ENCODE assay signal across 9 mouse cellular contexts in genomic region chr5:150051828-150052227, GRCm38 (mm10). TPM values are rescaled to one million over a fixed set of nuclear protein-coding genes. Genes with fewer than 3 reads are reported as not detected.
A peak's percentile ranks its signal among the peaks of the same experiment; 100 is the strongest.
DNase-seq lines count a peak whose midpoint lies in the region; ATAC-seq and TF ChIP-seq lines count a peak whose summit lies in the region.
"Had no signal": no experiment of that assay in that cellular context is flagged by ENCODE, and none has a peak within 500 bp of the region (broad histone marks: within the 10 kb centered on the region; RNA-seq: fewer than 3 reads in every experiment).

No protein-coding gene starts in this region.

- no peak for ATAC-seq in heart, postnatal 0 days (ENCODE audit: insufficient read depth, low read depth)

- H3K4me3 ChIP-seq in heart, postnatal 0 days (ENCODE audit: low read depth, low read length): no peak overlapping the region
- H3K4me3 ChIP-seq: embryonic facial prominence, embryonic 12.5 days had no signal

- H3K4me1 ChIP-seq in heart, postnatal 0 days (ENCODE audit: control insufficient read depth, insufficient read depth): no peaks in the 10 kb centered on the region
- H3K4me1 ChIP-seq: embryonic facial prominence, embryonic 12.5 days had no signal

- peak; percentile 27 for TF ChIP-seq CTCF in heart, postnatal 0 days (IDR thresholded peaks at IDR 0.05; ENCODE audit: low read depth)

- no peak overlapping the region for H3K9ac ChIP-seq in heart, postnatal 0 days (replicated peaks; ENCODE audit: low read depth, low read length)
- H3K9ac ChIP-seq: embryonic facial prominence, embryonic 12.5 days had no signal

- H3K27ac ChIP-seq in heart, postnatal 0 days (ENCODE audit: low read depth): no peak overlapping the region
- H3K27ac ChIP-seq: embryonic facial prominence, embryonic 12.5 days had no signal

- H3K27me3 ChIP-seq in heart, postnatal 0 days (ENCODE audit: control insufficient read depth, insufficient read depth, low read length): no peaks in the 10 kb centered on the region
- no peaks in the 10 kb centered on the region for H3K27me3 ChIP-seq in splenic B cell, adult 2 months (ENCODE audit: control insufficient read depth, insufficient read depth, low read length, poor library complexity, severe bottlenecking)
- H3K27me3 ChIP-seq: embryonic facial prominence, embryonic 12.5 days had no signal

- no peak for DNase-seq in heart, postnatal 0 days (ENCODE audit: low spot score)
- no peak for DNase-seq in heart, adult 8-10 months (ENCODE audit: low spot score)
- peak; percentile 60 for DNase-seq in right cerebral cortex, postnatal 14 days
- DNase-seq in right cerebral cortex, postnatal 25 days: no peak
- peak; percentile 20 for DNase-seq in c-Kit-positive CD71-negative TER-119-negative erythroid progenitor cells, embryonic 14.5 days (ENCODE audit: low read depth)
- DNase-seq in kidney, postnatal 4 days: peak; percentile 81 to 84
- DNase-seq in splenic B cell, adult 2 months (ENCODE audit: low read depth, low spot score): peak; percentile 47
- no peak for DNase-seq in urinary bladder, adult 2 months (ENCODE audit: low spot score)

- H3K36me3 ChIP-seq in heart, postnatal 0 days (replicated peaks; ENCODE audit: control insufficient read depth, insufficient read depth, low read length): no peaks in the 10 kb centered on the region
- H3K36me3 ChIP-seq in splenic B cell, adult 2 months (ENCODE audit: control insufficient read depth, insufficient read depth, low read length, poor library complexity, severe bottlenecking): no peaks in the 10 kb centered on the region
- H3K36me3 ChIP-seq: embryonic facial prominence, embryonic 12.5 days had no signal

- no peaks in the 10 kb centered on the region for H3K9me3 ChIP-seq in heart, postnatal 0 days (replicated peaks; ENCODE audit: control insufficient read depth, low read length)
- H3K9me3 ChIP-seq: embryonic facial prominence, embryonic 12.5 days had no signal

- H3K4me2 ChIP-seq in heart, postnatal 0 days (ENCODE audit: low read depth, low read length): no peak overlapping the region
- H3K4me2 ChIP-seq: embryonic facial prominence, embryonic 12.5 days had no signal

- WGBS in heart, postnatal 0 days: 49% methylated on average over 5 of the region's 5 CpGs

- TF ChIP-seq EP300 in heart, postnatal 0 days (IDR thresholded peaks at IDR 0.05; ENCODE audit: low read depth): no peak

RNA-seq across cellular contexts. Expression of gene Rxfp2, which starts 33.4 kb away (rescaled TPM):
- total RNA-seq in heart, postnatal 0 days (2014; rRNA removed; ENCODE audit: low replicate concordance): not detected in 2 replicates
- not detected in 2 replicates for polyA plus RNA-seq in heart, postnatal 0 days (2015; fragmentation: Nextera tagmentation; extraction: Ambion mirVana)
- total RNA-seq in heart, adult 8-10 months (2022): not detected
- 0.07 and 0.15 TPM in 2 replicates for polyA plus RNA-seq in urinary bladder, adult 2 months (2012; rRNA removed)

Comparison
In these comparisons a context has a peak if more than half of its experiments do, and no peak if none do; other contexts are left out.
1. DNase-seq: peak in right cerebral cortex, postnatal 14 days (single experiment), c-Kit-positive CD71-negative TER-119-negative erythroid progenitor cells, embryonic 14.5 days (single experiment), kidney, postnatal 4 days (2 of 2) and splenic B cell, adult 2 months (single experiment); none in heart, postnatal 0 days (single experiment), heart, adult 8-10 months (single experiment), right cerebral cortex, postnatal 25 days (single experiment) and urinary bladder, adult 2 months (single experiment).